Mouse (Mus musculus) limb, embryonic 11.5 days (tissue): ENCODE data around the gene Map3k4. TPM values are rescaled to one million over a fixed set of nuclear protein-coding genes. Genes with fewer than 3 reads are reported as not detected.

Source experiments
- ATAC-seq: fragments of 200-750 bp; cut with Nextera tagmentation; 2 replicates; pipeline ENCODE4 v1.8.0; 2017; ENCODE audit warnings: low read depth; ENCODE audit not compliant: insufficient number of reproducible peaks, low FRiP score, low TSS enrichment
- DNase-seq: peaks from one replicate; pipeline ENCODE4 v3.0.0-alpha.2; 2015; ENCODE audit warnings: low spot score
- H3K27ac ChIP-seq: fragments of 300-500 bp; sonication (generic); replicated peaks from 2 replicates; pipeline ENCODE4 v1.5.1; 2014; ENCODE audit warnings: low read depth, mild to moderate bottlenecking, low read length
- H3K27me3 ChIP-seq: fragments of 300-500 bp; sonication (generic); 2 replicates; pipeline ENCODE4 v1.6.1; 2014; ENCODE audit warnings: mild to moderate bottlenecking, low read length, mixed read lengths; ENCODE audit not compliant: control insufficient read depth, insufficient read depth
- H3K36me3 ChIP-seq: fragments of 300-500 bp; sonication (generic); 2 replicates; pipeline ENCODE4 v1.6.1; 2014; ENCODE audit warnings: mild to moderate bottlenecking, low read length, moderate library complexity, mixed read lengths; ENCODE audit not compliant: control insufficient read depth, insufficient read depth
- H3K4me1 ChIP-seq: fragments of 300-500 bp; sonication (generic); 2 replicates; pipeline ENCODE4 v1.6.1; 2014; ENCODE audit warnings: low read length, mixed read lengths; ENCODE audit not compliant: control insufficient read depth, insufficient read depth
- H3K4me2 ChIP-seq: fragments of 300-500 bp; sonication (generic); 2 replicates; pipeline ENCODE4 v1.6.1; 2014; ENCODE audit warnings: low read depth, mild to moderate bottlenecking, moderate library complexity; ENCODE audit not compliant: severe bottlenecking
- H3K4me3 ChIP-seq: fragments of 300-500 bp; sonication (generic); 2 replicates; pipeline ENCODE4 v1.5.1; 2014; ENCODE audit warnings: low read depth, low read length
- H3K9ac ChIP-seq: fragments of 300-500 bp; sonication (generic); 2 replicates; pipeline ENCODE4 v1.6.1; 2014; ENCODE audit warnings: mild to moderate bottlenecking, low read length
- H3K9me3 ChIP-seq: fragments of 300-500 bp; sonication (generic); 2 replicates; pipeline ENCODE4 v1.6.1; 2016; ENCODE audit warnings: low read length; ENCODE audit not compliant: control insufficient read depth
- WGBS: fragments of 180-500 bp; shearing (Covaris S2); extraction: QIAGEN DNeasy Blood & Tissue Kit; methylation state at CpG from one replicate; pipeline ENCODE4 v1.1.7; 2014; 5-methylcytosine and 5-hydroxymethylcytosine counted together
- polyA plus RNA-seq: library from polyadenylated mRNA; unstranded; fragments of >200 nt; fragmentation: Nextera tagmentation; extraction: Ambion mirVana; gene quantifications from 2 replicates; pipeline ENCODE4 v1.2.1, GENCODE M21; 2014

Gene Map3k4
- polyA plus RNA-seq, 1 experiment from 2014 or later, result 48.0 TPM

DNA sequence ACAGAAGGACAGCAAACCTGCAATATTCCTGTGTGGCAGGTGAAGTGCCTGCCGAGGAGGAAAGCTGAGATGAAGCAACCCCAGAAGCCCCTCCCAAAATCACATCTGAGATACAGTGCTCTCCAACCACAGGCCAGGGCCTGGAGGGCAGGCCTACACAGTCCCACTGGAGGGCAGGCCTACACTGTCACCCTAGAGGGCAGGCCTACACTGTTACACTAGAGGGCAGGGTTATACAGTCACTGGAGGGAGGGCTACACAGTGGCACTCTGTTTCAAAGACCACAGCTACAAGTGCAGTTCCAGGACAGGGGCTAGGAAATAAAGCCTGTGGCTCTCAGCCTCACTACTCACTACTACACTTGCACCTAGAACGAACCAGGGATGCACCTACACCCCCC lies 56.7 kb downstream of the Map3k4 start:
- Histone ChIP-seq H3K27me3 (no peaks in the 10 kb centered on the region), H3K4me2 (no peak overlapping the region), H3K36me3 (peaks cover 4% of the 10 kb centered on the region), H3K9me3 (no peaks in the 10 kb centered on the region), H3K27ac (no peak overlapping the region), H3K9ac (no peak overlapping the region), H3K4me3 (no peak overlapping the region), H3K4me1 (peaks cover 11% of the 10 kb centered on the region)
- 79% methylated on average over 2 of the region's 2 CpGs for WGBS
- no peak for DNase-seq
- ATAC-seq, result no peak

DNA sequence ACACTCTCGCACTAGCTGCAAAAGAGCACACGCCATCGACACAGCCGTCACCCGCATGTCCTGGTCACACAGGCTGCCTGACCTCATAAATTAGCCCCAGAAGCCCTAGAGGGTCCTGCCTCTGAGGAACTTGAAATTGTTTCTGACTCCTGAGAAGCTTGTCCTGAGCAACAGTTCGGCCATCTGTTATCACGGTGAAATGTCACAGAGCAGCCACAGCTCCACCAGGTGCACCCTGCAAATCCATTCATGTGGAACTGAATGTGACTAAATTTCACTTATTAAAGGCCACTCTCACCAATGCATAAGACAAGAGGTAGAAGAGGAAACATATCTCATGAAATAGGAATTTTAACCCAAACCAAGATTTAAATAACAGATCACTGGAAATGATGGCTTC lies 57.2 kb downstream of the Map3k4 start:
- H3K4me3 ChIP-seq, result no peak overlapping the region
- peaks cover 4% of the 10 kb centered on the region for H3K36me3 ChIP-seq
- no peak for DNase-seq

DNA sequence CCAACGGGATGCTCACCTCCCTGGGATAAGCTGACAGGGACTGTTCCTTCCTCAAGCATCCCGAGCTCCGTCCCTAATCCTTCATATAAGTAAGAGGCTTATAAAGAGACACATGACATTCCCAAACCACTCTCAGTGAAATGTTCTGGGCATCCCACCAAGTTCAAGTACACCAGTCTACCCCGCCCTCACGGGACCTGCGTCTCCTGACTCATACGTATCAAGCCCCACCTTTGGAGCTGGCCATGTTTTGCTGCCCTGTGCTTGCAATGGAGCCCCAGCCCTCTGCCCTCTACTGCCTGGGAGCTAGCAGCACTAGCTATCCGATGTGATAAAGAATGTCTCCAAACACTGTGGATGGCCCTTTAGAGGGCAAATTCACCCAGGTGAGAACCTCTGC lies 58.6 kb downstream of the Map3k4 start:
- Histone ChIP-seq H3K4me2 (no peak overlapping the region), H3K9ac (no peak overlapping the region), H3K9me3 (no peaks in the 10 kb centered on the region), H3K27ac (no peak overlapping the region), H3K27me3 (no peaks in the 10 kb centered on the region), H3K4me3 (no peak overlapping the region), H3K36me3 (peaks cover 6% of the 10 kb centered on the region), H3K4me1 (no peaks in the 10 kb centered on the region)
- WGBS, result 93% methylated on average over 8 of the region's 8 CpGs
- ATAC-seq (no peak), DNase-seq (no peak)

More for the DNA sequence above, 57.2 kb downstream of the Map3k4 start:
- Histone ChIP-seq H3K4me2 (no peak overlapping the region), H3K27ac (no peak overlapping the region), H3K27me3 (no peaks in the 10 kb centered on the region), H3K9ac (no peak overlapping the region), H3K4me1 (peaks cover 6% of the 10 kb centered on the region), H3K9me3 (no peaks in the 10 kb centered on the region)
- 93% methylated on average over 7 of the region's 7 CpGs for WGBS
- no peak for ATAC-seq

DNA sequence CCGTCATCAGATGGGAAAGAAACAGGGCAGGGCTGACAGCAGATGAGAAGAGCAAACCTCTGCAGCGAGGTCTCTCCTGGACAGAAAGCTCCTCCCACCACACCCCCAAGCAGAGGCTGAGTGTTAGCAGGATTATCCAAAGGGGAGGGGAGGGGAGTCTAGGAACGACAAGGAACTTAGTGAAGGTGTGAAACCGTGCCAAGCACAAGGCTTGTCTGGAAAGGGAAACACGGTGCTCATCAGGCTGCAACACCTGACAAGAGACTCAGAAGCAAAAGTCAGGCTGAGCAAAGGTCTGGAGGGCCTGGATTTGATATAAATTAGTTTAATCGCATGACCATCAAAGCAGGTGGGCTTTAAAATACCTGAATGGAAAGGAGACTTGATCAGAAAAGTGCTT lies 60.1 kb downstream of the Map3k4 start:
- Histone ChIP-seq H3K9ac (no peak overlapping the region), H3K36me3 (peaks cover 18% of the 10 kb centered on the region), H3K9me3 (no peaks in the 10 kb centered on the region), H3K27ac (no peak overlapping the region), H3K4me3 (no peak overlapping the region), H3K4me1 (no peaks in the 10 kb centered on the region), H3K27me3 (no peaks in the 10 kb centered on the region), H3K4me2 (no peak overlapping the region)
- DNase-seq (no peak), ATAC-seq (no peak)
- WGBS, result 69% methylated on average over 6 of the region's 6 CpGs

DNA sequence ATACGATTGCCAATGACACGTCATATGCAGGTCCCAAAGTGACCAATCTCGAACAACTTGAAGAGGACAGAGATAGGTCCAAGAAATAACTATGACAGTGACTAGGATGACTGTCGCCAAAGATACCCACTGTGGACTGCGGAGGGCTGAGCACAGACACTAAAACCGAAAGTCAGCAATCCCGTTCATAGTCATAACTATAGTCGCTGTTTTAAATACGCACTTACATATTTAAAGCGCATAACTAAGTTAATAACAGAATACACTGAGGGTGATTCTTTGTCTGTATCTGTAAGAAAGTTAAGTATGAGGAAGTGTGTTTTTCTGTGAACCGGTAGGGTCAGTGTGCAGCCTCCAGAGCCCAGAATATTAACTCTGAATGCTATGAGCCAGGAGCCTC lies 62.5 kb downstream of the Map3k4 start:
- Histone ChIP-seq H3K4me2 (no peak overlapping the region), H3K27ac (no peak overlapping the region), H3K9ac (no peak overlapping the region), H3K4me3 (no peak overlapping the region), H3K36me3 (peaks cover 33% of the 10 kb centered on the region), H3K27me3 (no peaks in the 10 kb centered on the region), H3K9me3 (peaks cover 8% of the 10 kb centered on the region; the same call in 1 of the 2 replicates), H3K4me1 (no peaks in the 10 kb centered on the region)
- 96% methylated on average over 11 of the region's 11 CpGs for WGBS
- ATAC-seq, result no peak
- DNase-seq, result no peak

DNA sequence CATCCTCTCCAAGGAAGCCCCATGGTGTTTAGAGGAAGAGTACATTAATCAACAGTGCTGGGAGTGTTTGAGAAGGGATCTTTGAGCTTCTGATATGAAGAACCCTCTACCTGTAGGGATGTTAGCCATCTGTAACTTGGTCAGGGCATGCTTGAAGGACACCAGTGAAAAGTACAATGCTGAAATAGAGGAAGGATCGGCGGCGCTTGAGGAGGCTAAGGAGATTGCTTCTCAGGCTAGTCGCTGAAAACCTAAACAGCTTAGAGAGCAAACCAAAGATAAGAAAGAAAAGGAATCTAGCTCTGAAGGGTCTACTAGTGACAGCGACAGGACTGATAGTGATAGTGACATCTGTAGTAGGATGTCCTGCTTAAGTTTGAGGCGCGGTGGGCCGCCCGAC lies 68.0 kb downstream of the Map3k4 start:
- no peak overlapping the region for H3K27ac ChIP-seq
- H3K9ac ChIP-seq, result no peak overlapping the region
- H3K4me2 ChIP-seq, result no peak overlapping the region
- H3K4me3 ChIP-seq, result no peak overlapping the region
- H3K36me3 ChIP-seq, result peaks cover 35% of the 10 kb centered on the region
- no peaks in the 10 kb centered on the region for H3K27me3 ChIP-seq
- WGBS, result 96% methylated on average over 9 of the region's 9 CpGs
- H3K4me1 ChIP-seq, result no peaks in the 10 kb centered on the region
- ATAC-seq (no peak), DNase-seq (no peak)
- H3K9me3 ChIP-seq, result peaks cover 8% of the 10 kb centered on the region; the same call in 1 of the 2 replicates

DNA sequence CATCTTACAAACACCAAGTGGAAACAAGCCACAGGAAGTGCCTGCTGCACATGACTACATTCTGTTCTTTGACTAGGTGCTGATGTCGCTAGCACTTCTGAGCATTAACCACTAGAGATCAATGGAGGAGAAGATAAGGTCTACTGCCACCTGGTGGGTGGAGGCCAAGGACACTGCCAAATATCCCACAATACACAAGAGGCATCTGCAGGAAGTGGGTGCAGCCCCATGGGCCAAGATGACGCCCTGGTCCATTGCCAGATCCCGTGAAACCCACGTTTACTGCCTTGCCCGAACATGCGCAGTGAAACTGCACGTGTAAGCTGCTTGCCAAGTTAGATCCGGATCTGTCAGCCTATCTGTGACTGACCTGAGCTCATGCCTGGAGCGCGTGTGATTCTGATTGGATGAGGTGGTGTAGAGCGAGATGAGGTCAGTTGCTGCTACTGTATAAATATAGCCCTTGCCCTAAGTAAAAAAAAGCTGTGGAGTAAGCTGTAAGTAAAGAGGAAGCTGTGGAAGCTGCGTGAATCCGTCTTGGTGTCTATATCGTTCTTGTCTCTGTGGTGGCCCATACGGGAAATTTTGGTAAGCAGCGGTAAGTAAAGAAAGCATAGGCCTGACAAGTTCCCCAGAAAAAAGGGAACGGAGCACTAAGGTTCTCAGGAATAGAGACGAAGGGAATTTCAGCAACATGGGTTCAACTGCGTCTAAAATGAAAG lies 68.7 kb downstream of the Map3k4 start:
- Histone ChIP-seq H3K9ac (no peak overlapping the region), H3K36me3 (peaks cover 33% of the 10 kb centered on the region), H3K4me1 (no peaks in the 10 kb centered on the region), H3K27ac (no peak overlapping the region), H3K4me3 (no peak overlapping the region), H3K4me2 (no peak overlapping the region), H3K27me3 (no peaks in the 10 kb centered on the region), H3K9me3 (peaks cover 8% of the 10 kb centered on the region; the same call in 1 of the 2 replicates)
- DNase-seq (no peak), ATAC-seq (no peak)
- 94% methylated on average over 19 of the region's 19 CpGs for WGBS

DNA sequence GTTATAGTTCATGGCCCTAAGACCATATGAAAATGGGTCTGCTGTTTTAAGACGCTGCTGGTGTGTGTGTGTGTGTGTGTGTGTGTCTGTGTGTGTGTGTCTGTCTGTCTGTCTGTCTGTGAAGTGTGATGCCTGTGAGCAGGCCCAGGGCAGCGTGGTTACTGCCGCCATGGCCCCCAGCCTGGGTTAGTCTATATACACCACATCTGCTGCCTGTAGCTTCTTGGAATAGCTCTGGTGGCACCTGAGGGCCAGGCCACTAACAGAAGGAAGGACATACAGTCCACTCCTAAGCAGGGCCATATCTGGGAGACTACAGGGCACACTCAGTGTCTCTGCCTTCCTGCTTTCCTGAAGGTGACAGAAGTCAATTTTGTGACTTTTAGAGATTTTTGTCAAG lies 77.9 kb downstream of the Map3k4 start:
- H3K4me3 ChIP-seq, result no peak overlapping the region
- H3K27ac ChIP-seq, result no peak overlapping the region
- ATAC-seq (no peak), DNase-seq (no peak)
- H3K9me3 ChIP-seq, result no peaks in the 10 kb centered on the region
- peaks cover 10% of the 10 kb centered on the region for H3K36me3 ChIP-seq
- WGBS, result 100% methylated on average over 3 of the region's 3 CpGs
- no peaks in the 10 kb centered on the region for H3K4me1 ChIP-seq
- H3K27me3 ChIP-seq, result no peaks in the 10 kb centered on the region
- H3K4me2 ChIP-seq, result no peak overlapping the region
- H3K9ac ChIP-seq, result no peak overlapping the region

DNA sequence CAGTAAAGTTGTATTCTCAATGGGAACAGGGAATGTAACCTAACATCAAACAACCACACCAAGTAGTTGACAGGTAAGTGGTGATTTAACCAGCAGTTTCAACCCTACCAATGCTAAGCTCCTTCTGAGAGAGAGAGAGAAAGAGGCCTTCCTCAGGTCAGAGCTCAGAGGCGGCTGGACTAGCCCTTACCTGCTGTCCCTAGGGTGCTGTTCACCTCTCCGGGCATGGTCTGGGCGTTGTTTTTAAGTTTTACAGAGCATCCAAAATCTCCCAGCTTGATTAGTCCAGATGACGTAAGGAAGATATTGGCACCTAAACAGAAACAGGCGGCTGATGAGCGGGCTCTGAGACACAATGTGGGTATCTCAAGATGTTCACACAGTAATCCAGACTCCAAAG lies 85.9 kb downstream of the Map3k4 start:
- Histone ChIP-seq H3K9me3 (no peaks in the 10 kb centered on the region), H3K4me3 (no peak overlapping the region), H3K9ac (no peak overlapping the region), H3K4me1 (no peaks in the 10 kb centered on the region), H3K4me2 (no peak overlapping the region), H3K27ac (no peak overlapping the region), H3K36me3 (peaks cover 13% of the 10 kb centered on the region), H3K27me3 (no peaks in the 10 kb centered on the region)
- DNase-seq (no peak), ATAC-seq (no peak)
- 92% methylated on average over 6 of the region's 6 CpGs for WGBS
